Mouse (Mus musculus) lung, embryonic 16.5 days (tissue): Measurements from ENCODE around the gene Tppp3. TPM values are rescaled to one million over a fixed set of nuclear protein-coding genes. Genes with fewer than 3 reads are reported as not detected.
A peak's percentile ranks its signal among the peaks of the same experiment; 100 is the strongest.

Experiments
- ATAC-seq: fragments of 200-750 bp; cut with Nextera tagmentation; 2 replicates; pipeline ENCODE4 v1.8.0; 2017; ENCODE audit warnings: low read depth, mild to moderate bottlenecking, moderate library complexity
- H3K27ac ChIP-seq: fragments of 300-500 bp; sonication (generic); 2 replicates; pipeline ENCODE4 v1.5.1; 2014; ENCODE audit warnings: mild to moderate bottlenecking, control low read depth, low read length
- H3K27me3 ChIP-seq: fragments of 300-500 bp; sonication (generic); 2 replicates; pipeline ENCODE4 v1.6.1; 2014; ENCODE audit warnings: low read depth, low read length, mixed read lengths; ENCODE audit not compliant: control insufficient read depth, insufficient read depth
- H3K36me3 ChIP-seq: fragments of 300-500 bp; sonication (generic); 2 replicates; pipeline ENCODE4 v1.6.1; 2014; ENCODE audit warnings: low read length; ENCODE audit not compliant: control insufficient read depth, insufficient read depth
- H3K4me1 ChIP-seq: fragments of 300-500 bp; sonication (generic); replicated peaks from 2 replicates; pipeline ENCODE4 v1.6.1; 2014; ENCODE audit warnings: low read length, mixed read lengths; ENCODE audit not compliant: control insufficient read depth, insufficient read depth
- H3K4me2 ChIP-seq: fragments of 300-500 bp; sonication (generic); 2 replicates; pipeline ENCODE4 v1.6.1; 2014; ENCODE audit warnings: low read depth, low read length, control low read depth
- H3K4me3 ChIP-seq: fragments of 300-500 bp; sonication (generic); 2 replicates; pipeline ENCODE4 v1.5.1; 2014; ENCODE audit warnings: mild to moderate bottlenecking, low read length, control low read depth
- H3K9ac ChIP-seq: fragments of 300-500 bp; sonication (generic); 2 replicates; pipeline ENCODE4 v1.6.1; 2014; ENCODE audit warnings: low read length, control low read depth
- H3K9me3 ChIP-seq: fragments of 300-500 bp; sonication (generic); 2 replicates; pipeline ENCODE4 v1.6.1; 2016; ENCODE audit warnings: low read length; ENCODE audit not compliant: control insufficient read depth
- WGBS: fragments of 180-500 bp; shearing (Covaris S2); extraction: QIAGEN DNeasy Blood & Tissue Kit; methylation state at CpG from one replicate; pipeline ENCODE4 v1.1.7; 2014; 5-methylcytosine and 5-hydroxymethylcytosine counted together
- polyA plus RNA-seq: library from polyadenylated mRNA; unstranded; fragments of >200 nt; fragmentation: Nextera tagmentation; extraction: Ambion mirVana; gene quantifications from 2 replicates; pipeline ENCODE4 v1.2.1, GENCODE M21; 2015

Gene Tppp3
- polyA plus RNA-seq, 1 experiment from 2014 or later = 83.3 TPM

DNA sequence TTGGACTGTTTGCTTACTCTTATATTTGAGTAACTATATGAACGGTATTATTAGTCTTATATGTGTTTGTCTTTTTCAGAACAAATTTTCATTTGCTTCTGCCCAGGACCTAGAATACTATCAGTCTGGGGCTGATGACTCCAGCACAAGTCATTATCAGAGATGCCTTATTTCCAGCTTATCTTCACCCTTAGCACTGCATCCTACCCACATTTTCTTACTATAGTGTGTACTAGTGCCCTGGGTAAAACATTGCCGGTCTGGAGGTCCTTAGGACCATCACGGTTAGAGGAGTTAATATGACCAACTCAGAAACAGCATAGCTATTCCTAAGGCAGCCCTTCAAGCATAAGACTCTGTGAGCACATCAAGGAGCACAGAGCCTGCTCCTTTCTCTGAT is 23.1 kb downstream of the Tppp3 start:
- no peak overlapping the region for H3K27ac ChIP-seq
- no peaks in the 10 kb centered on the region for H3K9me3 ChIP-seq
- H3K36me3 ChIP-seq = no peaks in the 10 kb centered on the region
- no peak overlapping the region for H3K4me3 ChIP-seq
- ATAC-seq = no peak
- no peaks in the 10 kb centered on the region for H3K4me1 ChIP-seq
- no peaks in the 10 kb centered on the region for H3K27me3 ChIP-seq
- no peak overlapping the region for H3K4me2 ChIP-seq
- WGBS = 83% methylated on average over 3 of the region's 3 CpGs
- H3K9ac ChIP-seq = no peak overlapping the region

DNA sequence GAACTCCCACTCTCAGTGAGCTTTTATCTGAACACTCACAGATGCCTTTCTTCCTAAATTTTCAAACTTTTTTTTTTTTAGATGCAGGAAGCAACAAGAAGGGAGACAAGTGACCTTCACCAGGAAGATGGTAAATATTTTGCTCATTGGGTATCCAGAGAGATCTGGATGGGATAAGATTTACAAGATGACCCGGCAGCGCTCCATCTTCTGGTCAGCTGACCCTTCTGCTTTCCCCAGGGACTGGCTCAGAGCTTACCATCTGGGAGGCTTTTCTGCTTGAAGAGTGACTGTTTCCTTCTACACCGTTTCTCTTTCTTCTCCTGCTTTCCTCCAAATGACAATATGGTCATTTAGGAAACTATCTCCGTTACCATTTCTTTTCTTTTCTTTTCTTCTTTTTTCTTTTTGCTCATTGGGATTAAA is 25.2 kb downstream of the Tppp3 start:
- H3K27ac ChIP-seq = no peak overlapping the region
- H3K9ac ChIP-seq = no peak overlapping the region
- no peaks in the 10 kb centered on the region for H3K9me3 ChIP-seq
- no peak overlapping the region for H3K4me2 ChIP-seq
- ATAC-seq = no peak
- H3K4me3 ChIP-seq = no peak overlapping the region
- WGBS = 44% methylated on average over 4 of the region's 4 CpGs
- H3K27me3 ChIP-seq = no peaks in the 10 kb centered on the region
- no peaks in the 10 kb centered on the region for H3K36me3 ChIP-seq
- no peaks in the 10 kb centered on the region for H3K4me1 ChIP-seq

DNA sequence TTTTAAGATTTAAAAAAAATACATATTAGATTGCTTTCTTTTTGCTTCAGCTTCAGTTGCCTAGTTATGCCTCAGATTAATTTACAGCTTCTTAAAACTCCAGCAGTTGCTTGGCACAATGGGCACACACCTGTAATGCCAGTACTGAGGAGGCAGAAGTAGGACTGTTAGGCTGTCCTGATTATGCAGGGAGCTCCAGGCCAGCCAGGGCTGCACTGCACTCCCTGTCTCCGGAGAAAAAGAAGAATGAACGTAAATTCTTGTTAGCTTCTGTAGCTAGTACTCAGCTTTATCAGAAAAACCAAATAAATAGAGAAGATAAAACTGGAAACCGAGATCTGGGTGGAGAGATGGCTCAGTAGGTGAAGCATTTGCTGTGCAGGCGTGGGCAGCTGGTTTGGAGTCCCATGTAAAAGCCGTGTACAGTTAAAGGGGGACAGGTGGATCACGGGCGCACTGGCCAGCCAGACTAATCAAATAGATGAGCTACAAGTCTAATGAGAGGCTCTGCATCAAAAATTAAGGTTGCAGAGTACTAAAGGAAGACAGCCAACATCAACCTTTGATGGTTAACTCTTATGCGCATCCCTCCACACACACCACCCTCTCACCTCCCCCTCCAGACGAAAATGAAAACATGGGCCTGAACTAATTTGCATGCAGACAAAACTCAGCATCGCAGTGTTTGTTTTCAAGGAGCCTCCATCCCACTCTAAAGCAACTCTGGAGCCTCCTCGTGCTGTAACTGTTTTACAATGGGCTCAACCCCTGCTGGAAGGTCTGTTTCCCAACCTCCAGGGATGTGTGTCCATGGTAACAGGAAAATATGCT is 25.8 kb downstream of the Tppp3 start:
- no peaks in the 10 kb centered on the region for H3K27me3 ChIP-seq
- H3K4me3 ChIP-seq = no peak overlapping the region
- no peak for ATAC-seq
- 35% methylated on average over 11 of the region's 11 CpGs for WGBS
- no peaks in the 10 kb centered on the region for H3K4me1 ChIP-seq
- no peak overlapping the region for H3K4me2 ChIP-seq
- H3K9ac ChIP-seq = no peak overlapping the region
- no peaks in the 10 kb centered on the region for H3K36me3 ChIP-seq
- H3K9me3 ChIP-seq = no peaks in the 10 kb centered on the region
- no peak overlapping the region for H3K27ac ChIP-seq

DNA sequence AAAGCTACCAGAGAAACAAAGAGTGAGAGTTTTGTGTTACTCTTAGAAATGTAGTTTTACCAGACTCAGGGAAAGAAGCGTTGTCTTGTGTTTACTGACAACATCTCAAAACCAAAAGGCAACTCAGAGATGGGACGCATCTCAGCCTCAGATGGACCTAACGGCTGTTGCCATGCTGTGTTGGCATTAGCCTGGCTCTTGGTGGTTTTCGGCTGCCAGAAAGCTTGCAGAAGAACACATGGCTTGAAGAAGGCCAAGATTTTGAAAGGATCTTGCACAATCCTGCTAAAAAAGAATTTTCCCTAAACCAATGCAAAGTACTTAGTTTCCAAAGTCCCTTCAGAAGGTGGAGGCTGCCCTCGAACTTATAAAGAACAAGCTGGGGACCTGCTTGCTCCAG is 28.7 kb downstream of the Tppp3 start:
- WGBS = 80% methylated on average over 5 of the region's 5 CpGs
- H3K4me3 ChIP-seq = no peak overlapping the region
- ATAC-seq = no peak

DNA sequence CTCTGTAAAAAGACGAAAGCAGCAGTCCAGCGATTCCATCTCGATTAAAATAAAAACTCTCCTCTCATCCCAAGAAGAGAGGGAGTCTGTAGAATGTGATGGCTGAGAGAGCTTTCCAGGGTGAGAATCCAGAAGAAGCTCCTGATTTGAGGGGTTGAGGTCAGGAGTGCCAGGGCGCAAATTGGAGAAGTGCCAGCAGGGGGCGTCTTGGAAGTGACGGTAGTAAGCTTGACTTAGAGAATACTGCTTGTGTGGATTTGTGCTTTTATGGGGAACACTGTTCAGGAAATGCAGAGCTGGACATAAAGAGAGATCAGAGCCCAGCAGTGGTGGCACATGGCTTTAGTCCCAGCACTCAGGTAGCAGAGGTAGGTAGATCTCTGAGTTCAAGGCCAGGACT is 29.9 kb downstream of the Tppp3 start:
- peak; percentile 20; the same call in 1 of the 2 replicates for ATAC-seq
- Histone ChIP-seq H3K4me1 (no peaks in the 10 kb centered on the region), H3K27me3 (no peaks in the 10 kb centered on the region), H3K27ac (no peak overlapping the region), H3K9ac (no peak overlapping the region), H3K4me2 (no peak overlapping the region), H3K36me3 (no peaks in the 10 kb centered on the region), H3K4me3 (no peak overlapping the region), H3K9me3 (no peaks in the 10 kb centered on the region)
- WGBS = 3% methylated on average over 6 of the region's 6 CpGs

More for the DNA sequence above, 28.7 kb downstream of the Tppp3 start:
- H3K9ac ChIP-seq = no peak overlapping the region
- no peak overlapping the region for H3K27ac ChIP-seq
- H3K4me2 ChIP-seq = no peak overlapping the region
- no peaks in the 10 kb centered on the region for H3K4me1 ChIP-seq
- no peaks in the 10 kb centered on the region for H3K36me3 ChIP-seq
- no peaks in the 10 kb centered on the region for H3K9me3 ChIP-seq
- H3K27me3 ChIP-seq = no peaks in the 10 kb centered on the region

DNA sequence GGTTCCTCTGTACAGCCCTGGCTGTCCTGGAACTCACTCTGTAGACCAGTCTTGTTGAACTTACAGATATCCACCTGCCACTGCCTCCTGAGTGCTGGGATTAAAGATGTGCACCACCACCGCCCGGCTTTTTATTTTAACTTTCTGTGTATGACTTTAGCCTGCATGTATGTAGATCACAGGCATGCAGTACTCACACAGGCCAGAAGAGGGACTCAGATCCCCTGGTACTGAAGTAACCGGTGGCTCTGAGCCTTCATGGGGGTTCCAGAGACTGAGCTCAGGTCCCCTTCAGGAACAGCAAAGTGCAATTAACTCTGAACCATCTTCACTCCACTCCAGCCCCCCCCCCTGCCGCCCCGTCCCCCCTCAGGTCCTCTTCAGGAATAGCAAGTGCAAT is 32.5 kb downstream of the Tppp3 start:
- no peaks in the 10 kb centered on the region for H3K27me3 ChIP-seq
- no peak overlapping the region for H3K4me3 ChIP-seq
- no peak overlapping the region for H3K4me2 ChIP-seq
- 40% methylated on average over 5 of the region's 5 CpGs for WGBS
- no peak for ATAC-seq
- no peaks in the 10 kb centered on the region for H3K4me1 ChIP-seq
- H3K9ac ChIP-seq = no peak overlapping the region
- no peaks in the 10 kb centered on the region for H3K9me3 ChIP-seq
- H3K36me3 ChIP-seq = no peaks in the 10 kb centered on the region
- no peak overlapping the region for H3K27ac ChIP-seq

DNA sequence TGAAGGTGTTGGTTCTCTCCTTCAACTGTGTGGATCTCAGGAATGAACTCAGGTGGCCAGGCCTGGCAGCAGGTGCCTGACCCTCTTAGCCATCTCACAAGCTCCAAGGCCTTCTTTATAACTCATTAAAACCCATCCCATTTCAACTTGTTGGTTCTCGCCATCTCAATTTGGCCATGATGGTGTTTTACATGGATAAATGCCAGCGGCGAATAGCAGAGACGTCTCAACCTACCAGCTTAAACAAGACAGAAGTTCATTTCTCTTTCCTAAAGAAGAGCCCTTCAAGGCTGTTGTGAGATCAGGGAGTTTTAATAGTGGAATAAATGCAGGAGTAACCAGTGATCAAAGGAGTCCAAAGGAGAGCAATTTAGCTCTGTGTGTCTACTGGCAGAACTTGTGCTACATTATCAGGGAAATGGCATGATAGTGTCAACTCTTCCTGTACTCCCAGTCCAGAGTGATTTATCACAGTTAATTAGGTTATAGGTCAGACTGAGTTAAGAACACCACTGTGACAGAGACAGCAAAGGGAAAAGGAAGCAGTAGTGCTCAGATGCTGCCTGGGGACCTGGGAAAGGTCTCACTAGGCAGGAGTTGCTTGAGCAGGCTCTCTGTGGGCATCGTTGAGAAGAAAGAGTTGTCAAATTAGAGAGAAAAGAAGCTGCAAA is 34.1 kb downstream of the Tppp3 start:
- no peaks in the 10 kb centered on the region for H3K27me3 ChIP-seq
- no peak overlapping the region for H3K4me3 ChIP-seq
- no peaks in the 10 kb centered on the region for H3K9me3 ChIP-seq
- H3K9ac ChIP-seq = no peak overlapping the region
- no peak for ATAC-seq
- peaks cover 9% of the 10 kb centered on the region; the same call in 1 of the 2 replicates for H3K4me1 ChIP-seq
- H3K36me3 ChIP-seq = no peaks in the 10 kb centered on the region
- no peak overlapping the region for H3K4me2 ChIP-seq
- 75% methylated on average over 5 of the region's 5 CpGs for WGBS
- H3K27ac ChIP-seq = no peak overlapping the region

DNA sequence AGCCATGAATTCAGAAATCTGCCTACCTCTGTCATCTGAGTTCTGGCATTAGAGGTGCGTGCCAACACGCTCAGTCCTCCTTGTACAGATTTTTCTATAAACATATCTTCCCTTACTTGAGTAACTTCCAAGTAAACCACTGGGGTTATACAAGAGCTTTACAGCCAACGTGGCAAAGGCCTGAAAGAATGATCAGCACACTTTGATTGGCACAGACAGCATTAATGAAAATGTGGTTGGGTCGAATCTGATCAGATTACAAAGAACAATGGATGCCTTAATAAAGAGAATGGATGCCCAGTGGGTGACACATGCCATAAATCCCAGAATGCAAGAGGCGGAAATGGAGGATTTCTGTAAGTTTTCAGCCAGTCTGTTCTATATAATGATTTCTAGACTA is 35.1 kb downstream of the Tppp3 start:
- Histone ChIP-seq H3K9ac (no peak overlapping the region), H3K9me3 (no peaks in the 10 kb centered on the region), H3K4me3 (no peak overlapping the region), H3K4me2 (no peak overlapping the region), H3K36me3 (no peaks in the 10 kb centered on the region), H3K4me1 (peaks cover 9% of the 10 kb centered on the region; the same call in 1 of the 2 replicates), H3K27me3 (no peaks in the 10 kb centered on the region), H3K27ac (no peak overlapping the region)
- 70% methylated on average over 5 of the region's 5 CpGs for WGBS
- no peak for ATAC-seq

DNA sequence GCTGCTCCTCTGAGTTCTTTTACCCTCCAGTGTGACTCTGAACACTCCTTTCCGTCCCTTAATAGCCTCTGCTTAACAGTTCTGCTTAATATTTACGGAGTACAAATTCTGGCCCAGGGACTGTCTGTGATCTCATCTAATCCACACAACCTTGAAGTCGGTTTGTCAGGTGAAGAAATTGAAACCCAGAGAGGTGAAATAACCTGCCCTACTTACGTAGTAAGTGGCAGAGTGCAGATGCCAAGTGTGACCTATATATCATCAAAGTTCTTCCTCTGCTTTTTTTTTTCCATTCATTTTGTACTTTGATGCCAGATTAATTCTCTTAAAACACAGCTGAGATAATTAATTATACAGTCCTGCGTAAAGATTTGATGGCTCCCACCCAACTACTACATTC is 37.2 kb downstream of the Tppp3 start:
- H3K9me3 ChIP-seq = no peaks in the 10 kb centered on the region
- no peak overlapping the region for H3K9ac ChIP-seq
- H3K4me2 ChIP-seq = no peak overlapping the region
- no peak overlapping the region for H3K27ac ChIP-seq
- WGBS = 51% methylated on average over 5 of the region's 5 CpGs
- H3K27me3 ChIP-seq = no peaks in the 10 kb centered on the region
- no peak for ATAC-seq
- H3K4me3 ChIP-seq = no peak overlapping the region
- H3K4me1 ChIP-seq = peaks cover 9% of the 10 kb centered on the region; the same call in 1 of the 2 replicates
- H3K36me3 ChIP-seq = no peaks in the 10 kb centered on the region
